Mouse (Mus musculus): Measurements from ENCODE around the gene Cyp4v3. TPM values are rescaled to one million over a fixed set of nuclear protein-coding genes. Genes with fewer than 3 reads are reported as not detected.
A peak's percentile ranks its signal among the peaks of the same experiment; 100 is the strongest.

Gene Cyp4v3
- polyA plus RNA-seq (2014; fragmentation: Nextera tagmentation; extraction: Ambion mirVana), result 0.76 and 1.1 TPM in 2 replicates

DNA sequence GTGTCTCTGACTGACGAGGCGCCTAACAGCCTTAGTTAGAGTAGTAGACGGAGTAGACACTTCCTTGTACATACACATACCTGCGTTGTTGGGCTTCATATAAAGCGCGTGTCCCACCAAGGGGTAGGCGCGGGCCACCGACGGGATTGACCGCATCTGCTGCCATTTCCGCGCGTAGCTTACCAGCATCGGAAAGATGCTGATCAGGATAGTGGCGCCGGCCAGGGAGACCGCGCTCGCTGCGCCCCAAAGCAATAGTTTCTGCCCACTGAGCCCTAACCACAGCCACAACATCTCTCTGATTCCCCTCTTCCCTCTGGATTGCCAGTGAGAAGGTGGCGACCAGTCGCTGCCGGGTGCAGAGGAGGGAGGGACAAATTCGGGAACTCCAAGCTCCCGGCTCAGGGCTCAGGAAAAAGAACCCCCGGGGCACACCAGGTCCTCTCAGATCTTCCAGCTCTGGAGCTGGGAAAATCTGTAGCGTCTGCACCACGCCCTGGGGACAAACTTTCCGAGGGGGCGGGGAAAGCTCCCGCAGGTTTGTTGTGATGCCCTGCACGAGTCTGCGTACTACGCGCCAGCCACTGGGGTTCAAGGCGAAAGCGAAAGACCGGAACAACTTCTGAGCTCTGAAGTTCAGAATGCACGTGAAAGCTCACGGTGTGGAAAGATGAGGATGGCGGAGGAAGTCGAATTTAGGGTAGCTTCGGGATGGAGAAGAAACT, at the start of gene Cyp4v3:
Gene Cyp4v3 (minus strand): TSS at position 532 of the 725 bp plus-strand sequence.
- Histone ChIP-seq H3K4me3 (ENCODE audit: control insufficient read depth in 1 of 2, insufficient read depth in 1 of 2, low read depth in 1 of 2, low read length in 2 of 2) (peak within 1 kb of the TSS; percentile 56 to 71), H3K27ac (replicated peaks in 1 of 2; ENCODE audit: control insufficient read depth in 1 of 2, insufficient read depth in 1 of 2, low read depth in 2 of 2, low read length in 2 of 2) (no peak within 1 kb of the TSS), H3K4me1 (ENCODE audit: control insufficient read depth in 2 of 2, insufficient read depth in 2 of 2, low read length in 2 of 2) (peaks cover 3 to 5% of the 10 kb centered on the region in 2 experiments; a peak in 1 of 4 replicates), H3K9ac (ENCODE audit: low read length) (peak within 1 kb of the TSS; percentile 65), H3K4me2 (ENCODE audit: low read length) (peak within 1 kb of the TSS; percentile 77), H3K9me3 (ENCODE audit: control insufficient read depth, low read length) (no peaks in the 10 kb centered on the region), H3K27me3 (ENCODE audit: control insufficient read depth, insufficient read depth, low read length) (no peaks in the 10 kb centered on the region), H3K36me3 (ENCODE audit: control insufficient read depth, insufficient read depth, low read length) (no peaks in the 10 kb centered on the region)
- peak; percentile 56 for ATAC-seq (ENCODE audit: insufficient number of reproducible peaks, insufficient read depth, low FRiP score, low read depth)
- WGBS, result under 1% methylated on average over 44 of the region's 44 CpGs

GRCm38 (mm10) chr8:45381963-45382347, 48.9 kb upstream of the Cyp4v3 start, which contains the start of gene Fam149a:
Fam149a (minus strand) TSS chr8:45382291.
- Histone ChIP-seq H3K9ac (ENCODE audit: low read length) (peak within 1 kb of the TSS; percentile 51), H3K4me1 (ENCODE audit: control insufficient read depth in 2 of 2, insufficient read depth in 2 of 2, low read length in 2 of 2) (peaks cover 6 to 11% of the 10 kb centered on the region in 2 experiments; a peak in 3 of 4 replicates), H3K27me3 (ENCODE audit: control insufficient read depth, insufficient read depth, low read length) (peaks cover 15% of the 10 kb centered on the region; the same call in 1 of the 2 replicates), H3K4me2 (ENCODE audit: low read length) (peak within 1 kb of the TSS; percentile 81), H3K36me3 (ENCODE audit: control insufficient read depth, insufficient read depth, low read length) (no peaks in the 10 kb centered on the region), H3K4me3 (ENCODE audit: control insufficient read depth in 1 of 2, insufficient read depth in 1 of 2, low read depth in 1 of 2, low read length in 2 of 2) (peak within 1 kb of the TSS; percentile 30 to 39), H3K27ac (replicated peaks in 1 of 2; ENCODE audit: control insufficient read depth in 1 of 2, insufficient read depth in 1 of 2, low read depth in 2 of 2, low read length in 2 of 2) (no peak within 1 kb of the TSS), H3K9me3 (ENCODE audit: control insufficient read depth, low read length) (no peaks in the 10 kb centered on the region)
- WGBS, result 5% methylated on average over 6 of the region's 6 CpGs
- no peak for ATAC-seq (ENCODE audit: insufficient number of reproducible peaks, insufficient read depth, low FRiP score, low read depth)

DNA sequence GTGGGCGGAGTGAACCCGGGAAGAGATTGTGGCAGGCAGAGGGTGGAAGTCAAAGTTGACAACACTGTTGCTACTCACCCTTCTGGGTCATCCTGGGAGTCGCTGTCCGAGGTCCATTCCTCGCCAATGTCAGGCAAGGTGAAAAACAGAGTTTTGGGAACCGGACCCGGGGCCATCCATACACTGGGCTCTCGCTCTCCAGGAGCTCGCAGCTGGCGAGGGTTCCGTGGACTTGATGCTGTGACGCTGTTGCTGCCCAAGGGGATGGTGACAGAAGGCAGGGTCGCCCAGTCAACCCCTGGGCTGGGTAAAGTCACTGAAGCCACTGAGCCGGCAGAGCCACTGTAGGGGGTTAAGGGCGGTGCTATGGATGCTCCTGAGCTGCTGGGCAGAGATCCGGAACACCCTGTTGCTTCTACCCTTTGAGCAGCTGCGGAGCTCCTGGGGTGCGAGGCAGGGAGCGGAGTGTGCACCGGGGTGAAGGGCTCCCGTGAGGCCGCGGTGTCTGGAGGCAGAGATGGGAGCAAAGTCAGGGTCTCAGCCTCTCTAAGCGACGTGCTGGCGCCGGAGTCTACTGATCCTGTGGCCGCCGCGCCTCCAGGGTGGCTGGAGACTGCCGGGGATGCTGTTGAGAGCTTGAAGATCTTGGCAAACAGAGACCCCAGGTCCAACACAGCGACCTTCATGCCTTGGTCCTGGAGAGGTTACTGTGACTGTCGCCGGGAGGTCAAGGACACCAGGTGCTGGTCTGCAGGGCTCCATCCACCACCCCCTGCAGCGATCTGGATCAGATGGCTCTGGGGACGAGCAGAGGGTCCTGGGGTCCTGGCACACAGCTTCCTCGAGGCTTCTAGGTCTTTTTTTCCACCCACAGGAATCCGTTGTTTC, 48.3 kb upstream of the Cyp4v3 start:
- Histone ChIP-seq H3K4me2 (ENCODE audit: low read length) (peak overlapping the region; percentile 81), H3K4me3 (ENCODE audit: control insufficient read depth in 1 of 2, insufficient read depth in 1 of 2, low read depth in 1 of 2, low read length in 2 of 2) (peak overlapping the region; percentile 30 to 39), H3K36me3 (ENCODE audit: control insufficient read depth, insufficient read depth, low read length) (no peaks in the 10 kb centered on the region), H3K9me3 (ENCODE audit: control insufficient read depth, low read length) (no peaks in the 10 kb centered on the region), H3K4me1 (ENCODE audit: control insufficient read depth in 2 of 2, insufficient read depth in 2 of 2, low read length in 2 of 2) (peaks cover 6 to 11% of the 10 kb centered on the region in 2 experiments; a peak in 3 of 4 replicates), H3K27me3 (ENCODE audit: control insufficient read depth, insufficient read depth, low read length) (peaks cover 15% of the 10 kb centered on the region; the same call in 1 of the 2 replicates), H3K27ac (replicated peaks in 1 of 2; ENCODE audit: control insufficient read depth in 1 of 2, insufficient read depth in 1 of 2, low read depth in 2 of 2, low read length in 2 of 2) (no peak overlapping the region), H3K9ac (ENCODE audit: low read length) (peak overlapping the region; percentile 51)
- ATAC-seq (ENCODE audit: insufficient number of reproducible peaks, insufficient read depth, low FRiP score, low read depth), result 0 out of 2 replicates have a peak, but pooled peaks have one; percentile 9
- WGBS, result under 1% methylated on average over 38 of the region's 38 CpGs

GRCm38 (mm10) chr8:45380598-45380997, 47.6 kb upstream of the Cyp4v3 start:
- Histone ChIP-seq H3K36me3 (ENCODE audit: control insufficient read depth, insufficient read depth, low read length) (no peaks in the 10 kb centered on the region), H3K4me2 (ENCODE audit: low read length) (peak overlapping the region; percentile 81), H3K27ac (replicated peaks in 1 of 2; ENCODE audit: control insufficient read depth in 1 of 2, insufficient read depth in 1 of 2, low read depth in 2 of 2, low read length in 2 of 2) (no peak overlapping the region), H3K9ac (ENCODE audit: low read length) (no peak overlapping the region), H3K9me3 (ENCODE audit: control insufficient read depth, low read length) (no peaks in the 10 kb centered on the region), H3K4me1 (ENCODE audit: control insufficient read depth in 2 of 2, insufficient read depth in 2 of 2, low read length in 2 of 2) (peaks cover 6 to 11% of the 10 kb centered on the region in 2 experiments; a peak in 3 of 4 replicates), H3K27me3 (ENCODE audit: control insufficient read depth, insufficient read depth, low read length) (peaks cover 15% of the 10 kb centered on the region; the same call in 1 of the 2 replicates), H3K4me3 (ENCODE audit: control insufficient read depth in 1 of 2, insufficient read depth in 1 of 2, low read depth in 1 of 2, low read length in 2 of 2) (no peak overlapping the region)
- no peak for ATAC-seq (ENCODE audit: insufficient number of reproducible peaks, insufficient read depth, low FRiP score, low read depth)
- WGBS, result 21% methylated on average over 4 of the region's 4 CpGs

DNA sequence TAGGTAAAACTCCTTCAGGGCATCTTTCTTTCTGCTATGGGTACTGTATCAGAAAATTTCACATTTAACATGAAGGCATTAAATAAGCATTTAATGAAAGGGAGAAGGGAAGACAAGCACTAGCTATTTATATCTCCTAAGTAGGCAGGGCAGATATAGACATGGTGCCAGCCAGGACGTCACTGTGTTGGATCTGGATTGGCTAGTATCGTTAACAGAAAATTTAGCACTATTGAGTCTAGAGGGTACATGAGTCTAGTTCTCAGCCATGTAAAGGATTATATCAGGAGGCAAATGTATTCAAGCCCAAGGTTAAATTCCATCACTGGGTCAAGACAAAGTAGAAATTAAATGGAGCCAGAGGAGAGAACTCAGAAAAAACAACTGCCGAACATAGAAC, 41.1 kb upstream of the Cyp4v3 start:
- Histone ChIP-seq H3K4me2 (ENCODE audit: low read length) (no peak overlapping the region), H3K9me3 (ENCODE audit: control insufficient read depth, low read length) (no peaks in the 10 kb centered on the region), H3K27ac (replicated peaks in 1 of 2; ENCODE audit: control insufficient read depth in 1 of 2, insufficient read depth in 1 of 2, low read depth in 2 of 2, low read length in 2 of 2) (no peak overlapping the region), H3K4me3 (ENCODE audit: control insufficient read depth in 1 of 2, insufficient read depth in 1 of 2, low read depth in 1 of 2, low read length in 2 of 2) (no peak overlapping the region), H3K9ac (ENCODE audit: low read length) (no peak overlapping the region), H3K27me3 (ENCODE audit: control insufficient read depth, insufficient read depth, low read length) (no peaks in the 10 kb centered on the region), H3K36me3 (ENCODE audit: control insufficient read depth, insufficient read depth, low read length) (no peaks in the 10 kb centered on the region), H3K4me1 (ENCODE audit: control insufficient read depth in 2 of 2, insufficient read depth in 2 of 2, low read length in 2 of 2) (0 out of 4 replicates have a peak, but pooled peaks cover 0 to 4% of the 10 kb centered on the region in 2 experiments)
- 42% methylated on average over 3 of the region's 3 CpGs for WGBS
- ATAC-seq (ENCODE audit: insufficient number of reproducible peaks, insufficient read depth, low FRiP score, low read depth), result no peak

- no peak overlapping the region for H3K27ac ChIP-seq (replicated peaks in 1 of 2; ENCODE audit: control insufficient read depth in 1 of 2, insufficient read depth in 1 of 2, low read depth in 2 of 2, low read length in 2 of 2)
- no peak for ATAC-seq (ENCODE audit: insufficient number of reproducible peaks, insufficient read depth, low FRiP score, low read depth)
- H3K4me2 ChIP-seq (ENCODE audit: low read length), result no peak overlapping the region
- H3K4me1 ChIP-seq (ENCODE audit: control insufficient read depth in 2 of 2, insufficient read depth in 2 of 2, low read length in 2 of 2), result 0 out of 4 replicates have a peak, but pooled peaks cover 0 to 2% of the 10 kb centered on the region in 2 experiments
- no peaks in the 10 kb centered on the region for H3K9me3 ChIP-seq (ENCODE audit: control insufficient read depth, low read length)
- no peak overlapping the region for H3K4me3 ChIP-seq (ENCODE audit: control insufficient read depth in 1 of 2, insufficient read depth in 1 of 2, low read depth in 1 of 2, low read length in 2 of 2)
- no peaks in the 10 kb centered on the region for H3K36me3 ChIP-seq (ENCODE audit: control insufficient read depth, insufficient read depth, low read length)
- no peaks in the 10 kb centered on the region for H3K27me3 ChIP-seq (ENCODE audit: control insufficient read depth, insufficient read depth, low read length)
- H3K9ac ChIP-seq (ENCODE audit: low read length), result no peak overlapping the region
- 69% methylated on average over 1 of the region's 1 CpGs for WGBS
Measured at GRCm38 (mm10) chr8:45367154-45367553, 34.1 kb upstream of the Cyp4v3 start.

GRCm38 (mm10) chr8:45363220-45363619, 30.2 kb upstream of the Cyp4v3 start:
- Histone ChIP-seq H3K9ac (ENCODE audit: low read length) (no peak overlapping the region), H3K27ac (replicated peaks in 1 of 2; ENCODE audit: control insufficient read depth in 1 of 2, insufficient read depth in 1 of 2, low read depth in 2 of 2, low read length in 2 of 2) (no peak overlapping the region), H3K4me1 (ENCODE audit: control insufficient read depth in 2 of 2, insufficient read depth in 2 of 2, low read length in 2 of 2) (0 out of 4 replicates have a peak, but pooled peaks cover 0 to 3% of the 10 kb centered on the region in 2 experiments), H3K36me3 (ENCODE audit: control insufficient read depth, insufficient read depth, low read length) (no peaks in the 10 kb centered on the region), H3K27me3 (ENCODE audit: control insufficient read depth, insufficient read depth, low read length) (no peaks in the 10 kb centered on the region), H3K4me2 (ENCODE audit: low read length) (no peak overlapping the region), H3K9me3 (ENCODE audit: control insufficient read depth, low read length) (no peaks in the 10 kb centered on the region), H3K4me3 (ENCODE audit: control insufficient read depth in 1 of 2, insufficient read depth in 1 of 2, low read depth in 1 of 2, low read length in 2 of 2) (no peak overlapping the region)
- WGBS, result 72% methylated on average over 1 of the region's 1 CpGs
- no peak for ATAC-seq (ENCODE audit: insufficient number of reproducible peaks, insufficient read depth, low FRiP score, low read depth)

All from heart, embryonic 14.5 days (tissue).